Mouse (Mus musculus): ENCODE measurements around the gene Plekhg1.
A peak's percentile ranks its signal among the peaks of the same experiment; 100 is the strongest.

Gene Plekhg1

GRCm38 (mm10) chr10:3949306-3949705 lies 209.1 kb downstream of the Plekhg1 start:
- no peak for DNase-seq (ENCODE audit: low spot score in 2 of 2)

DNA sequence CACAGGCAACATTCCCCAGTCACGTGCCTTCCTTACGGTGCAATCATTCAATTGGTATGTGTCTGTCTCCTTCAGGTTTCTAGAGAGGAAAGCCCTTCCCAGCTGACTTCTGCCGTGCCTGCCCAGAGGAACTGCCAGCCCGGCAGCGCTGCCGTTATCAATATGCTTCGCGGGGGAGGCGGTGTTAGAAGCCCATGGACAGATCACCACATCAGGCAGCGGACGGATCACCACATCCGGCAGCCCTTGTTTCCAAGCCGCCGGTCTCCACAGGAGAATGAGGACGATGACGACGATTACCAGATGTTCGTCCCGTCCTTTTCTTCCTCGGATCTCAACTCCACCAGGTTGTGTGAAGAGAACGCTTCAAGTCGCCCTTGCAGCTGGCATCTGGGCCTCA lies 216.3 kb downstream of the Plekhg1 start:
- DNase-seq (ENCODE audit: low spot score in 2 of 2), result no peak

- no peak for DNase-seq (ENCODE audit: low spot score in 2 of 2)
Observed at GRCm38 (mm10) chr10:3958591-3958990, 218.4 kb downstream of the Plekhg1 start.

- DNase-seq (ENCODE audit: low spot score in 2 of 2), result no peak
Observed at GRCm38 (mm10) chr10:3969026-3969425, 228.9 kb downstream of the Plekhg1 start.

GRCm38 (mm10) chr10:3972237-3972636 lies 232.1 kb downstream of the Plekhg1 start:
- no peak for DNase-seq (ENCODE audit: low spot score in 2 of 2)

GRCm38 (mm10) chr10:3972981-3973588 lies 232.9 kb downstream of the Plekhg1 start, which contains the start of gene Mthfd1l:
TSS of gene Mthfd1l (plus strand) at chr10:3973118.
- peak; percentile 56 to 69 for DNase-seq (ENCODE audit: low spot score in 2 of 2)

GRCm38 (mm10) chr10:3973589-3974070 lies 233.5 kb downstream of the Plekhg1 start:
- DNase-seq (ENCODE audit: low spot score in 2 of 2), result peak; percentile 63 to 69

- DNase-seq (ENCODE audit: low spot score in 2 of 2), result no peak
Observed at GRCm38 (mm10) chr10:3974380-3974779, 234.2 kb downstream of the Plekhg1 start.

- DNase-seq (ENCODE audit: low spot score in 2 of 2), result no peak
Observed at GRCm38 (mm10) chr10:3975898-3976622, 235.9 kb downstream of the Plekhg1 start.

- DNase-seq (ENCODE audit: low spot score in 2 of 2), result no peak
Observed at GRCm38 (mm10) chr10:3976623-3977010, 236.5 kb downstream of the Plekhg1 start.

GRCm38 (mm10) chr10:3978326-3978725 lies 238.2 kb downstream of the Plekhg1 start:
- no peak for DNase-seq (ENCODE audit: low spot score in 2 of 2)

DNA sequence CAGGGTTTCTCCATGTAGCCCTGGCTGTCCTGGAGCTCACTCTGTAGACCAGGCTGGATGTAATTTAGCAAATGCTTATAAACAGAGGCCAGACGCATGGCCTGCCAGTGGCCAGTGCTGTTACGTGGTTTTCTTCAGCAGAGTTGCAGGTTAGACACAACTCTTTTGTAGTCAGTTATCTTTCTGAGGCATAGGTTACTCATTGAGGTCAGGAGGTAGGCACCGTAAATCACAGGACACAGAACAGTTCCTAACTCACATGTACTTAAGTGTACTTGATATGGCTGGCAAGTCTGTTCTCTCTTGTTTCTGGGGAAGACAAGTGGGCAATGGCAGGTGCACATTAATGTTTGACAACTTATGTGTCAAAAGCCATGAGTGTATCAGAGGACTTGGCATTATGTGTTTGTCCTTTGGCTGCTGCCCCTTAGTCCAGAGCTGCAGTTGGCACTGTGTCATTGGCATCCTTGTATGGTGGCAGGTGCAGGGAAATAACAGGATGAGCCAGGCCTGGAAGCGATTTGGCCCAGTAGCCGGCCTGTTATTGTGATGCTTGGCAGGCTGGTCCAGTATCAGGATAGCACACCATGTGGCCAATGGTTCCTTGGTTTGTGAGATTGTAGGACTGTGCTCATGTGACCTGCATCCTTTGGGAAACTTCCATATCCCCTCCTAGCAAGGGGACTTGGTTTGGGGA lies 238.8 kb downstream of the Plekhg1 start:
- DNase-seq (ENCODE audit: low spot score in 2 of 2), result no peak

DNA sequence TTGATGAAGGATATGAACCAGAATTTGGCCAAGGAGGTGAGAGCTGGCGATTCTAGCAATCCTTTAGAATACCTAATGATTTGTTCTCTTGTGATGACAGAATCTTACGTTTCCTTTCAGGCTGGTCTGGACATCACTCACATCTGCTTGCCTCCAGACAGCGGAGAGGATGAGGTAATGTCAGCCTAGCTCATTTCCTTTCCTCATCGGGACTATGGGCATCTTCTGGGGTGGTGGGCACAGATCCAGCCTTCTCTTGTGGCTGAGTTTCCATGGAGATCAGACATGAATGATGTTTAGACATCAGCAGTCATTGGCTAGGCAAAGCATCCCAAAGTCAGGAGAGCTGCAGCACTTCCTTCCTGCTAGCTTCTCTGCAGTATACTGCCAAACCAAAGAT lies 240.1 kb downstream of the Plekhg1 start:
- no peak for DNase-seq (ENCODE audit: low spot score in 2 of 2)

- no peak for DNase-seq (ENCODE audit: low spot score in 2 of 2)
Observed at GRCm38 (mm10) chr10:3990295-3990883, 250.2 kb downstream of the Plekhg1 start.

DNA sequence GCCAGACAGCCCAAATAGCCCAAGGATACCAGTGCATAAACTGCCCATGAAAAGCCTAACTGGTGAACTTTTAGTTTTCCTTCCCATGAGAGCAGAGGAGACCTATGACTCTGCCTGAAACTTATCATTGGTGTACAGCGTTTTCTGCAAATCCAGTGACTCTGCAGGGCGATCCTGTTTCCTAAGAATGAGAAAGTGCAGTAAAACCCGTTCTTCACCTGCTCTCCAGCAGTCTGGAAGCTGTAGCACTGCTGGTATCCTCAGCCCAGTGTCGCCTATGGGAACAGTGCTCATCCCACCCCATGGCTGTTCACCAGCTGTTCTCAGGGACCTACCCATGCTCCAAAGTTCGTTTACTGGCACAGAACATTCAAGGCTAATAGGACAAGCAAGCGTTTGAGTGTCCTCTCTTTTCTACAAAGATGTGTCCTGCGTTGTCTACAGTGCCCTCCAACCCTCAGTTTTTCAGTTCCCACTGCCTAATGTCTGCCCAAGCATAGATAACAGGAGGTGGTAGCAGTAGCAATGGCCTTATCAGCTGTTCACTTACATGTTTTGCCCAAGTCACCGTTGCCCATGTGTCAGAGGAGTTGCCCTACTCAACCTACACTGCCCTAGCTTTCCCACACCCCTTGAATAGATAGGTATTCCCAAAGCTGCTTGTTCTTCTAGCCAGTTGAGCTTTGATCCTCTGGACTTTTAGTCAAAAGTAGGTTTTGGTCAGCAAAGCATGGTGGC lies 253.4 kb downstream of the Plekhg1 start:
- no peak for DNase-seq (ENCODE audit: low spot score in 2 of 2)

- DNase-seq (ENCODE audit: low spot score in 2 of 2), result no peak
Observed at GRCm38 (mm10) chr10:3995277-3995676, 255.1 kb downstream of the Plekhg1 start.

DNA sequence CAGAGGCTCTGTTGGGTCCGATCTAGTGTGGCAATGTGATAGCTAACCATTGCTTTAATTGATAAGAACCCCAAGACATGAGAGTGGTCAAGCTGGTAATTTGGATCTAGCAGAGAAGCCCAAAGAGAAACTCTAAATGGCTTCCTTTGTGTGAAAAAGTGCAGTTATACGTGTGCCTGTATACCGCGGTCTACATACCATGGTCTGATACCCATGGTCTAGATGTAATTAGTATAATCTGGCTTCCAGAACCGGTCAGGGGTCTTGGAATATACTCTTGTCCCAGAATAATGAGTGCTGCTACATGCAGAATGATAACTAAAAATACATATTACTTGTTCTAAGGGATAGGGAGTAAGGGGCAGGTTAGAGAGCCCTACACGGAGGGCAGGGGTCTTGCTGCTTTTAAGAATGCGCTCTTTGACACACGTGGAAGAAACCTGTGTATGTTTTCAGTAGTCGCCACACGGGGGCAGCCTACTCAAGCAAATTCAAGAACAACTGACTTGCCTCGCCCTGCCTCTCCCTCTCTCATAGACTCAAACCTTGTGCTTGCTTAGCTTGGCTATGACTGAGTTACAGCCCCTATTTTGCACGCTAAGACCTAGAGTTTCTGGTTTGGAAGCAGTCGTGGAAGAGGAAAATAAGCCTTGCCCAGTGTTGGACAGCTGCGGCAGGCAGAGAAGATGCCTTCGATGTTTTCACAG lies 256.2 kb downstream of the Plekhg1 start:
- peak; percentile 52 to 59 for DNase-seq (ENCODE audit: low spot score in 2 of 2)

DNA sequence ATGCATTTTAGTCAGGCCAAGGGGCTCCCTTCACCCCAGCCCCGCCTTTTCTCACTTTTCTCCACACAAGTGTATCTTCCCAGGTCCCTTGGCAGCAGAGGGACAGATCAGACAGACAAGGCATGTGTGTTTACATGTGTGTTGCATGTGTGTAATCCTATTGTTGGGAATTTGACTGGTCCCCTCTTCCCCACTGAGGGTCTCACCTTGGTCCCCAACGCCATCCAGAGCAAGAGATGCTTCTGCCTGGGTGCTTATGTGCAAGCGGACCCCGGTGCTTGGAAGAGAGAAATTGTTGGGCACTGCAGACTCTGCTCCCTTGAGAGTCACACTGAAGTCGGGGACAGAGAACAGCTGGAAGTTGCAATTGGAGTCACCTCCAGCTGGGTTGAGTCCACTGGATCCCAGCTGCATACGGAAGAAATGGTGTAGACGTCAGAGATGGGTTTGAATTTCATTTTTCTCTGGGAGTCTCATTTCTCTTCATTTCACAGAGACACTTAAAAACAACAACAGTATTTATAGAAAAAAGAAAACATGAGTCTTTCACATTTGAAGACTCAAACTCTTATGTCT lies 257.8 kb downstream of the Plekhg1 start:
- no peak for DNase-seq (ENCODE audit: low spot score in 2 of 2)

DNA sequence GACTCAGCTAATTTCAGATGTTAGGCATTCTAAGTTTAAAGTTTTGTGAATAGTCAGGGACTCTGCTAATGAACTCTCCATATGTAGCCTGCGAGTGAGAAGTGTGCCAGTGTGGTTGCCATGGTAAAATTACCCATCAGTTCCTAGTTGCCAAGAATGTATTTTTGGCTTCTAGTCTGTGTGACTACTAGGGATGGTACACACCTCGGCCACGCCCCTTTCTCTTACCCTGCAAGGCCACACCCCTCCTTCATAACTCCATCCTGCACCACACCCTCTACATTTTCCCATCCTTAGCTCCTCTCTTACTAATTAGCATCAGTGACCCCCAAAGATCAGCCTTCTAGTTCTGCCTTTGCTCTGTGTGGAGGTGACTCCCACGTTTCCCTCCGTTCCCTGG lies 262.5 kb downstream of the Plekhg1 start:
- DNase-seq (ENCODE audit: low spot score in 2 of 2), result no peak

GRCm38 (mm10) chr10:4005191-4005590 lies 265.0 kb downstream of the Plekhg1 start:
- DNase-seq (ENCODE audit: low spot score in 2 of 2), result no peak

All from frontal cortex, postnatal 25 days (tissue).